Mouse (Mus musculus) intestine, embryonic 14.5 days (tissue): Measurements from ENCODE around the gene Srl. TPM values are rescaled to one million over a fixed set of nuclear protein-coding genes. Genes with fewer than 3 reads are reported as not detected.
"Not testable (repeated sequence)": the region's sequence is repeated elsewhere in the genome, so short reads cannot be mapped to it uniquely, and the experiment has no call there.

Source experiments
- ATAC-seq: fragments of 200-750 bp; cut with Nextera tagmentation; replicated peaks from 2 replicates; pipeline ENCODE4 v1.8.0; 2017; ENCODE audit warnings: low read depth, moderate number of reproducible peaks, moderate TSS enrichment, moderate library complexity; ENCODE audit not compliant: low FRiP score, low TSS enrichment
- DNase-seq: peaks from one replicate; pipeline ENCODE4 v3.0.0-alpha.2; 2018; ENCODE audit warnings: low spot score
- H3K27ac ChIP-seq: fragments of 300-500 bp; sonication (generic); 2 replicates; pipeline ENCODE4 v1.5.1; 2014; ENCODE audit warnings: low read depth, mild to moderate bottlenecking, control low read depth
- H3K27me3 ChIP-seq: fragments of 300-500 bp; sonication (generic); replicated peaks from 2 replicates; pipeline ENCODE4 v1.6.1; 2014; ENCODE audit warnings: low read length, control low read depth; ENCODE audit not compliant: control insufficient read depth, insufficient read depth
- H3K36me3 ChIP-seq: fragments of 300-500 bp; sonication (generic); 2 replicates; pipeline ENCODE4 v1.6.1; 2014; ENCODE audit warnings: low read length, control low read depth; ENCODE audit not compliant: control insufficient read depth, insufficient read depth
- H3K4me1 ChIP-seq: fragments of 300-500 bp; sonication (generic); replicated peaks from 2 replicates; pipeline ENCODE4 v1.6.1; 2014; ENCODE audit warnings: low read length, control low read depth, mixed read lengths; ENCODE audit not compliant: control insufficient read depth, insufficient read depth
- H3K4me2 ChIP-seq: fragments of 300-500 bp; sonication (generic); 2 replicates; pipeline ENCODE4 v1.6.1; 2014; ENCODE audit warnings: low read length
- H3K4me3 ChIP-seq: fragments of 300-500 bp; sonication (generic); 2 replicates; pipeline ENCODE4 v1.5.1; 2014; ENCODE audit warnings: low read depth, low read length, control low read depth, mixed read lengths
- H3K9ac ChIP-seq: fragments of 300-500 bp; sonication (generic); 2 replicates; pipeline ENCODE4 v1.6.1; 2014; ENCODE audit warnings: mild to moderate bottlenecking, low read length
- H3K9me3 ChIP-seq: fragments of 300-500 bp; sonication (generic); 2 replicates; pipeline ENCODE4 v1.6.1; 2016; ENCODE audit warnings: low read length, control low read depth; ENCODE audit not compliant: control insufficient read depth
- WGBS: fragments of 180-500 bp; shearing (Covaris S2); extraction: QIAGEN DNeasy Blood & Tissue Kit; methylation state at CpG from one replicate; pipeline ENCODE4 v1.1.7; 2014; 5-methylcytosine and 5-hydroxymethylcytosine counted together
- polyA plus RNA-seq: library from polyadenylated mRNA; unstranded; fragments of >200 nt; fragmentation: Nextera tagmentation; extraction: Ambion mirVana; gene quantifications from 2 replicates; pipeline ENCODE4 v1.2.1, GENCODE M21; 2014

Srl gene
- polyA plus RNA-seq, 1 experiment from 2014 or later: 13.1 TPM

DNA sequence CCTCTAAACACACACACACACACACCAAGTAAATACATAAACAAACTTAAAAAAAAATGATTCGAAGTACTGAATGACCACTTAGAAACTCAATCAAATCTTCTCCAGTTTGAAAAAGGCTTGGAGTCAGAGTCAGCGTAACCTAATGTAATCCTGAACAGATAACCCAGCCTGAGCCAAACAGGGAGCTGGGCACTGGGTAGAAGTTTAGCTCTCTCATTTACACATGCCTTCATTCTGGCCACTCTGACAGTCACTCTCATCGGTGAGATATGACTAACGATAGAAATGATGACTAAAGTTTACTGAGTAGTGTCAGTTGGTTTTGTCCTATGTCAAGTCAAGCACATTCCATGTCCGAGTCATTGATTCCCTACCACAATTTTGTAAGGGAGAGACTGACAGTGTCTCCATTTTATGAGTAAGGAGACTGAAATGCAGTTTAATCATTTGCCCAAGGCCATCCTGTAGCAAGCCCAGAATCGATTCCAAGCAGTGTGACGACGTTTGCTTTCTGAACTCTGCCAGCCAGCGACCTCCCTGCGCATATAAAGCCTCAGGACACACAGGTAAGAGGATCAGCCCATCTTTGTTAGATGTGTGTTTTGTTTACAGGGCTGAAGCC lies 63.9 kb downstream of the Srl start:
- H3K27me3 ChIP-seq: no peaks in the 10 kb centered on the region
- no peak overlapping the region for H3K9ac ChIP-seq
- H3K9me3 ChIP-seq: no peaks in the 10 kb centered on the region
- peaks cover 9% of the 10 kb centered on the region; the same call in 1 of the 2 replicates for H3K4me1 ChIP-seq
- DNase-seq (no peak), ATAC-seq (no peak)
- H3K27ac ChIP-seq: no peak overlapping the region
- H3K4me3 ChIP-seq: no peak overlapping the region
- 68% methylated on average over 10 of the region's 10 CpGs for WGBS
- peaks cover 3% of the 10 kb centered on the region; the same call in 1 of the 2 replicates for H3K36me3 ChIP-seq
- no peak overlapping the region for H3K4me2 ChIP-seq

DNA sequence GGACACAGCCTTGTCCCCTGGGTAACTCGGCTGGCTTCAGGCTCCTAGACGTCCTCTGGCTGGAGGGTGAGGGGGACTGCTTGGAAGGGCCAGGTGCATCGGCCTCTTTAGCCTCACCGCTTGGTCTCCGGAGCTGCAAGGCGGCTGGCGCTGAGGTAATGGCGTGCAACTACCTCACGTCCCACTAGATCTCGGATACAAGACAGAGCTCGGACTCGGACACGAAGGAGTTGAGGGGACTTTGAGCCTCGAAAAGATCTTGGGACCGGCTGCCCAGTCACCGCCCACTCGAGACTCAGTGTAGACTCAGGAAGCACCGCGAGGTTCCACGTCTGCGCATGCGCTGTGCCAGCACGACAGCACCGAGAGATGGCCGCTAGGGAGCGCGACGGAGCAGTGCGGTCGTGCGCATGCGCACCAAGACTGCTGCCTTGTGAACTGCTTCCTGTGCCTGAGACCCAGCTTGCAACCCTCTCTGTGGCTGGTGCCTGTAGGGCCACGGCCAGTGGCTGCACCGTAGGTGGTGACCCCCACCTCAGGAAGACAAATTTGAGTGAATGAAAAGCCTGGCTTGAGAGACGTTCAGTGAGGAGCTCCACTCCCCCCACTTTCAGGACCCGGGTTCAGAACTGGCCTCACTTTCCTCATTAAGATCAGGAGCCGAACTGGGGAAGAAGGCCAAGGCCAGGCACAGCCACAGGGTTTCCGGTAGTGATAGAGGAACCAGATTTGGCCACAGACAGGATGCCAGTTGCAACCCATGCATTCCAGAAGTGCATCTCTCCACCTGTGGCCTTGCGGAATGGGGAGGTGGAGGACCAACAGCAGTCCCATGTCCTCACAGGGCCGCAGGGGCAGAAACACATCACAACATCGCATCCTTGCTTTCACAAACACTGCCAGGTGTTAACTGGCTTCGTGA lies 66.5 kb downstream of the Srl start:
- 16% methylated on average over 42 of the region's 42 CpGs for WGBS
- no peaks in the 10 kb centered on the region for H3K36me3 ChIP-seq
- H3K27me3 ChIP-seq: no peaks in the 10 kb centered on the region
- H3K9me3 ChIP-seq: no peaks in the 10 kb centered on the region
- ATAC-seq (peak; percentile 90), DNase-seq (peak; percentile 98)
- H3K27ac ChIP-seq: peak overlapping the region; percentile 24; the same call in 1 of the 2 replicates
- H3K4me1 ChIP-seq: peaks cover 11% of the 10 kb centered on the region; the same call in 1 of the 2 replicates
- peak overlapping the region; percentile 46 for H3K4me3 ChIP-seq
- peak overlapping the region; percentile 68 for H3K4me2 ChIP-seq
- H3K9ac ChIP-seq: peak overlapping the region; percentile 55

DNA sequence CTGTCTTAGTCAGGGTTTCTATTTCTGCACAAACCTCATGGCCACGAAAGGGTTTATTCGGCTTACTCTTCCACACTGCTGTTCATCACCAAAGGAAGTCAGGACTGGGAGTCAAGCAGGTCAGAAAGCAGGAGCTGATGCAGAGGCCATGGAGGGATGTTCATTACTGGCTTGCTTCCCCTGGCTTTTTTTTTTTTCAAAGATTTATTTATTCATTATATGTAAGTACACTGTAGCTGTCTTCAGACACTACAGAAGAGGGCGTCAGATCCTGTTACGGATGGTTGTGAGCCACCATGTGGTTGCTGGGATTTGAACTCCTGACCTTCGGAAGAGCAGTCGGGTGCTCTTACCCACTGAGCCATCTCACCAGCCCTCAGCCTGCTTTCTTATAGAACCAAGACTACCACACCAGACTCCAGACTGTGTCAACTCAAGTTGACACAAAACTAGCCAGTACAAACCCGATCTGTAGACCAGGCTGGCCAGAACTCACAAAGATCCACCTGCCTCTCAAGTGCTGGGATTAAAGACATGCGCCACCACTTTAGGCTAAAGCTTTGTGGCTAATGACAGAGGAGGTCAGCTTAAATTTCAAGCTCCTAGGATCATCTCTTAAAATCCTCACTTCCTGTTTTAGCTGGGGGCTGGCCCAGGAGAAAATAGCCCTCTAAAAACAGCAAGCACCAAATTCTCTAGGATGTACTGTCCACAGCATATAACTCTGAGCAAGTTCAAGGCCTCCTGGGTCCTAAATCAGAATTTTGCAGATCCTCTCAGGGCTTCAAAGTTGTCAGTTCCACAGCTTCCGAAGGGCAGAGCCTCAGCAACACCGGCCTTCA lies 67.4 kb downstream of the Srl start:
- not testable (repeated sequence) for ATAC-seq, H3K36me3 ChIP-seq, H3K9me3 ChIP-seq, H3K27me3 ChIP-seq
- peak overlapping the region; percentile 55 for H3K9ac ChIP-seq
- H3K4me3 ChIP-seq: peak overlapping the region; percentile 46
- H3K27ac ChIP-seq: peak overlapping the region; percentile 24; the same call in 1 of the 2 replicates
- peak; percentile 60 for DNase-seq
- peak overlapping the region; percentile 68 for H3K4me2 ChIP-seq
- H3K4me1 ChIP-seq: peaks cover 11% of the 10 kb centered on the region; the same call in 1 of the 2 replicates
- WGBS: 68% methylated on average over 10 of the region's 10 CpGs

GRCm38 (mm10) chr16:4473231-4473630 lies 68.4 kb downstream of the Srl start:
- Histone ChIP-seq H3K9me3 (no peaks in the 10 kb centered on the region), H3K4me1 (peaks cover 11% of the 10 kb centered on the region; the same call in 1 of the 2 replicates), H3K4me3 (no peak overlapping the region), H3K36me3 (no peaks in the 10 kb centered on the region), H3K27me3 (no peaks in the 10 kb centered on the region), H3K4me2 (no peak overlapping the region), H3K27ac (no peak overlapping the region), H3K9ac (no peak overlapping the region)
- no peak for ATAC-seq
- 71% methylated on average over 5 of the region's 5 CpGs for WGBS
- no peak for DNase-seq

DNA sequence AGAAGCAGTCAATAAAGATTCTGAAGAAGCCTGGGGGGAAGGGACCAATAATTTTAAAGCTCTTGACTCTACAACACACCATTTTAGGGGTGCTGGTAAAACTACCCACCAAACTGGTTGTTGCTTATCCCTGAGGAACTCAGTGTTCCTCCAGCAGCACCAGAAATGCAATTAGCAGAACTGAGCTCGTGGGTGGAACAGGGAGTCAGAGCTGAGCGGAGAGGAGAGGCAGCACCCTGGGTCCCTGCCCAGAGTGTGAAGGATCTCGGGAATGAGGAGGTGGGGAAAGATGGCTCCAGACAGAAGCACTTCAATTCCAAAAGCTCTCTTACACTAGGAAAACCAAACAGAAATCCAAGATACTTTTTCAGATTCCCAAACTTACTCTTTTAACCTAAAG lies 68.9 kb downstream of the Srl start:
- no peaks in the 10 kb centered on the region for H3K9me3 ChIP-seq
- ATAC-seq: no peak
- H3K4me2 ChIP-seq: no peak overlapping the region
- H3K4me3 ChIP-seq: no peak overlapping the region
- no peaks in the 10 kb centered on the region for H3K36me3 ChIP-seq
- no peak overlapping the region for H3K27ac ChIP-seq
- no peaks in the 10 kb centered on the region for H3K27me3 ChIP-seq
- no peak overlapping the region for H3K9ac ChIP-seq
- DNase-seq: no peak
- 51% methylated on average over 3 of the region's 3 CpGs for WGBS
- H3K4me1 ChIP-seq: peaks cover 11% of the 10 kb centered on the region; the same call in 1 of the 2 replicates

DNA sequence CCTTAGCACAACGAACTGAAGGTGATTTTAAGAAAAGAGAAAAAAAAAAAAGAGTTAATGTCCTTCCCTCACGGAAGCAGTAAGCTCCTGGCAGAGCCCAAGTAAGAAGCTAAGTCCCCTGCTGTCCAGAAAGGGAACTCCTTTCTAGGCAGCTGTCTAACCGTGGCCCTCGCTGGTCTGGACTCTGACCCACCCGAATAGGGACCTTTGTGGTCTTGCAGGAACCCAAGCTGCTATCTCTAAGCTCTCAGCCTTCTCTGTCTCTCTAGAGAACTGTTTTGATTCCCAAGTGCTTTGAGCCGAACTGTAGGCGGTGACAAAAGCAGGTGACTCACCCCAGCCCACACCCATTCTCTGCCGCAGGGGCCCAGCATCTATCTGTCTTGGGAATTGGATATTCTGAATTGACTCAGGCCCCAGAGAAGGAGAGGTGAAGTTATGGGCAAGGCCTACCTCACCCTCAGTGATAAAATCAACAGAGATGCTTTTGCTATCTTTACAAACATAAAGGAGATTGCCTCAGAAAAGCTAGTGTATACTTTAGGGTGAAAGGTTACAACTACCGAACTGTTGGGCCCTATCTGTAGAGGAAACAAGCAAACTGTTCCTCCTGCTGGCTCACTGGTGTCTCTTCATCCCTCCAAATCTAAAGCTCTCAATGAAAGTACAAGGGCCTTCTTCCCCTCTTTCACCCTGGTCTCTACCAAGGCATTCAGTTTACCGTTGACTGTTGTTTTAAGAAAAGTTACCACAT lies 71.8 kb downstream of the Srl start:
- no peak overlapping the region for H3K4me2 ChIP-seq
- no peak overlapping the region for H3K4me3 ChIP-seq
- no peak overlapping the region for H3K9ac ChIP-seq
- H3K9me3 ChIP-seq: no peaks in the 10 kb centered on the region
- H3K4me1 ChIP-seq: peaks cover 11% of the 10 kb centered on the region; the same call in 1 of the 2 replicates
- WGBS: 63% methylated on average over 10 of the region's 10 CpGs
- no peaks in the 10 kb centered on the region for H3K27me3 ChIP-seq
- peak overlapping the region; percentile 14 for H3K27ac ChIP-seq
- H3K36me3 ChIP-seq: no peaks in the 10 kb centered on the region
- ATAC-seq (peak; percentile 80), DNase-seq (peak; percentile 58)

- H3K36me3 ChIP-seq: no peaks in the 10 kb centered on the region
- WGBS: 52% methylated on average over 9 of the region's 9 CpGs
- no peak overlapping the region; the same call in 1 of the 2 replicates for H3K27ac ChIP-seq
- H3K9me3 ChIP-seq: no peaks in the 10 kb centered on the region
- no peak overlapping the region for H3K4me2 ChIP-seq
- no peak overlapping the region for H3K9ac ChIP-seq
- no peaks in the 10 kb centered on the region for H3K4me1 ChIP-seq
- DNase-seq: no peak
- no peak overlapping the region for H3K4me3 ChIP-seq
- no peaks in the 10 kb centered on the region for H3K27me3 ChIP-seq
- ATAC-seq: no peak
Measured at GRCm38 (mm10) chr16:4464529-4465089, 77.0 kb downstream of the Srl start.
